Mouse (Mus musculus) hindbrain, postnatal 0 days (tissue): ENCODE measurements around the gene Pdyn. TPM values are rescaled to one million over a fixed set of nuclear protein-coding genes. Genes with fewer than 3 reads are reported as not detected.

ENCODE experiments used
- ATAC-seq: fragments of 200-750 bp; cut with Nextera tagmentation; 2 replicates; pipeline ENCODE4 v1.8.0; 2017; ENCODE audit warnings: mild to moderate bottlenecking, moderate TSS enrichment, moderate library complexity
- DNase-seq: peaks from one replicate; pipeline ENCODE4 v3.0.0-alpha.2; 2015; ENCODE audit warnings: low spot score
- H3K27ac ChIP-seq: fragments of 300-500 bp; sonication (generic); 2 replicates; pipeline ENCODE4 v1.5.1; 2014; ENCODE audit warnings: mild to moderate bottlenecking
- H3K27me3 ChIP-seq: fragments of 300-500 bp; sonication (generic); 2 replicates; pipeline ENCODE4 v1.6.1; 2014; ENCODE audit warnings: low read length, mixed read lengths; ENCODE audit not compliant: insufficient read depth
- H3K36me3 ChIP-seq: fragments of 300-500 bp; sonication (generic); 2 replicates; pipeline ENCODE4 v1.6.1; 2014; ENCODE audit warnings: low read length, mixed read lengths; ENCODE audit not compliant: insufficient read depth
- H3K4me1 ChIP-seq: fragments of 300-500 bp; sonication (generic); 2 replicates; pipeline ENCODE4 v1.6.1; 2014; ENCODE audit warnings: antibody characterized with exemption, low read length, mixed read lengths; ENCODE audit not compliant: insufficient read depth
- H3K4me2 ChIP-seq: fragments of 300-500 bp; sonication (generic); 2 replicates; pipeline ENCODE4 v1.6.1; 2014; ENCODE audit warnings: low read depth, mild to moderate bottlenecking, low read length, moderate library complexity, mixed read lengths
- H3K4me3 ChIP-seq: fragments of 300-500 bp; sonication (generic); 2 replicates; pipeline ENCODE4 v1.5.1; 2014; ENCODE audit warnings: low read length
- H3K9ac ChIP-seq: fragments of 300-500 bp; sonication (generic); replicated peaks from 2 replicates; pipeline ENCODE4 v1.6.1; 2014; ENCODE audit warnings: mild to moderate bottlenecking, low read length, moderate library complexity, mixed read lengths
- H3K9me3 ChIP-seq: fragments of 300-500 bp; sonication (generic); 2 replicates; pipeline ENCODE4 v1.6.1; 2016; ENCODE audit warnings: low read length, mixed read lengths
- CTCF ChIP-seq: IDR thresholded peaks from 2 replicates; pipeline ENCODE4 v1.5.1; 2016; ENCODE audit warnings: antibody characterized with exemption, control low read depth, low read depth
- WGBS: fragments of 180-500 bp; shearing (Covaris S2); extraction: QIAGEN DNeasy Blood & Tissue Kit; methylation state at CpG from one replicate; pipeline ENCODE4 v1.1.7; 2014; 5-methylcytosine and 5-hydroxymethylcytosine counted together
- polyA plus RNA-seq: library from polyadenylated mRNA; unstranded; fragments of >200 nt; fragmentation: Nextera tagmentation; extraction: Ambion mirVana; gene quantifications from 2 replicates; pipeline ENCODE4 v1.2.1, GENCODE M21; 2015
- total RNA-seq: library from RNA; depleted of rRNA; stranded (reverse); fragments of >200 nt; gene quantifications from 2 replicates; pipeline ENCODE4 v1.2.3, GENCODE M21; 2014; rRNA removed

The Pdyn gene
- total and polyA plus RNA-seq, 2 experiments from 2014 or later = 6.8 to 16.8 TPM

DNA sequence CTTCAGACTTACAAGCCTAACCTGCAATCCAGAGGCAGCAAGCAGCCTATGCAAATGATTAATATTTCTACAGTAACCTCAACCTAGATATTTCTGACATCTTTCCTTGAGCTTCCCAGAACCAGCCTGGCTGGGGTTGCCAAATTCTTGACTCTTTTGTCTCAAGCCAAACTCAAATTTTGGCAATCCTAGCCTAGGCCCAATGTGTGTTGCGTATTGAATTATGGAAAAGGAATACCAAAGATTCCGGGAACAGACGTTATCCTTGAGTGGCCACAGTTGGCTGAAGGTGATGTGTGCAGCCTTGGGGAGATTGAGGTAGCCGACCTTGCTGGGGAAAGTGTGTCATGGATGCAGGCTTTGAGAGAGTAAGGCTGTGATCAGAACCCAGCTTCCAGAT is 40.8 kb downstream of the Pdyn start:
- no peak for DNase-seq
- TF ChIP-seq CTCF = no peak
- Histone ChIP-seq H3K4me2 (no peak overlapping the region), H3K4me1 (no peaks in the 10 kb centered on the region), H3K27me3 (no peaks in the 10 kb centered on the region), H3K9me3 (no peaks in the 10 kb centered on the region), H3K27ac (no peak overlapping the region), H3K9ac (no peak overlapping the region), H3K4me3 (no peak overlapping the region), H3K36me3 (no peaks in the 10 kb centered on the region)
- no peak for ATAC-seq
- WGBS = 86% methylated on average over 4 of the region's 4 CpGs

DNA sequence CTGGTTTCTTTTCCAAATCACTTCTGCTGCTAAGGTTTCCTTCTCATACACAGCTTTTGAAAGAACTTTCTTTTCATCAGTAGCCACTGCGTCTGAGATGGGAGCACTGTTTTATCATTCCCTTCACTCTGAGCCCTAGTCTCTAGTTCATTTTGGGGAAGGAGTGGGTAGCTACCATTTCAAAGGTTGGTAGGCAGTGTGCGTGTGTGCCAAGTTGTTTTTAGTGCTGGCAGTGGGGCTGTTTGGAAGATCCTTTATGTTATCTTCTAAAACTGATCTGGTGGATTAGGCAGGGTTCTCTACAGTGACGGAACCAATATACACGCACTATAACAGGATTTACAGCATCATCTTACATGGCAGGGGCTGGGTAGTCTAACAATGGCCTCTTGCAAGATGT is 44.6 kb downstream of the Pdyn start:
- Histone ChIP-seq H3K4me3 (no peak overlapping the region), H3K4me2 (no peak overlapping the region), H3K27me3 (no peaks in the 10 kb centered on the region), H3K27ac (no peak overlapping the region), H3K4me1 (no peaks in the 10 kb centered on the region), H3K9ac (no peak overlapping the region), H3K36me3 (no peaks in the 10 kb centered on the region), H3K9me3 (no peaks in the 10 kb centered on the region)
- DNase-seq = no peak
- TF ChIP-seq CTCF = no peak
- ATAC-seq = no peak
- WGBS = 90% methylated on average over 4 of the region's 4 CpGs

DNA sequence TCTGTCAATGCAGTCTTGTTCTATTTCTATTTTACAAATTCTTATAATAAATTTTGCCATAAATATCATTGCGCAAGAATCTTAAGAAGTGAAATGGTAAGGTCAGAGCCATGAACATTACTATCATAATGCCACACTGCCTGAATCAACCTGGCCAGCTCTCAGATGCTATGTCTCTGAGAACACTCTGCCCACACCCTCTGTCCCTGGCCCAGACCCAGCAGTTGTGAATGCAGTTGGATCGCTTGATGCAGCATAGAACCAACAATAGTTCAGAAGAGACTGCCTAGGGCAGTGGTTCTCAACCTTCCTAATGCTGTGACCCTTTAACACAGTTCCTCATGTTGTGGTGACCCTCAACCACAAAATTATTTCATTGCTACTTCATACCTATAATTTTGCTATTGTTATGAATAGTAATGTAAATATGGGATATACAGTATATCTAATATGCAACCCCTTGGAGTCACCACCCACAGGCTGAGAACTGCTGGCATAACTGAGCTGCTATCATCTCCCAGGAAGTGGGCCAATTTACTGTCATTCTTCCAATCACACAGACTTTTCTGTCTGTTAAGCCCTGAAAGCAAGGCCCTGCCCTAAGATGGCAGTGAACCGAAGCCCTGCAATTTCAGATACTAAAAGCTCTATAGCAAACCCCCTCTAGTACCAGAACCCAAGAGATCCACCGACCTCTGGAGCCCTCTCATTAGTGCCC is 45.3 kb downstream of the Pdyn start:
- no peaks in the 10 kb centered on the region for H3K9me3 ChIP-seq
- TF ChIP-seq CTCF = no peak
- H3K4me3 ChIP-seq = no peak overlapping the region
- ATAC-seq (no peak), DNase-seq (no peak)
- H3K27me3 ChIP-seq = no peaks in the 10 kb centered on the region
- H3K9ac ChIP-seq = no peak overlapping the region
- no peak overlapping the region for H3K27ac ChIP-seq
- H3K4me1 ChIP-seq = no peaks in the 10 kb centered on the region
- no peak overlapping the region for H3K4me2 ChIP-seq
- no peaks in the 10 kb centered on the region for H3K36me3 ChIP-seq
- WGBS = 70% methylated on average over 4 of the region's 4 CpGs

DNA sequence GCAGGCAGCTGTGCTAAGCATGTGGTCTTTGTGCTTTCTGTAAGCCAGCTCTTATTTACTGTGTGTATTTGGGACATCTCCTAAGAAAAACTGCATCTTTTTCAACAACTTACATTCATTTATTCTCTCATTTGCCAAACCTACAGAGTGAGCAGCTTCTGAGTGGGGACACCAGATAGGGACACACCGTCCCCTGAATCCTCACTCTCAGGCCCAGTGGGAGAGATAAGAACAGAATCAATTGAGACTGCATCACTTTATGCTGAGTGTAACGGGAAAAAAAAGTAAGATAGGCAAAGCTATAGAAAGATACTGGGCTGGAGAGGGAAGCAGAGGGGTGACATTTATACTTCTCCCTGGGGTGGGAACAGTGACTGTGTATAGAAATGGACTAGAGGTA is 46.0 kb downstream of the Pdyn start:
- H3K4me1 ChIP-seq = no peaks in the 10 kb centered on the region
- no peak overlapping the region for H3K4me2 ChIP-seq
- no peaks in the 10 kb centered on the region for H3K27me3 ChIP-seq
- H3K4me3 ChIP-seq = no peak overlapping the region
- H3K27ac ChIP-seq = no peak overlapping the region
- H3K9ac ChIP-seq = no peak overlapping the region
- no peaks in the 10 kb centered on the region for H3K9me3 ChIP-seq
- no peaks in the 10 kb centered on the region for H3K36me3 ChIP-seq
- DNase-seq (no peak), ATAC-seq (no peak)
- no peak for TF ChIP-seq CTCF
- 88% methylated on average over 2 of the region's 2 CpGs for WGBS

DNA sequence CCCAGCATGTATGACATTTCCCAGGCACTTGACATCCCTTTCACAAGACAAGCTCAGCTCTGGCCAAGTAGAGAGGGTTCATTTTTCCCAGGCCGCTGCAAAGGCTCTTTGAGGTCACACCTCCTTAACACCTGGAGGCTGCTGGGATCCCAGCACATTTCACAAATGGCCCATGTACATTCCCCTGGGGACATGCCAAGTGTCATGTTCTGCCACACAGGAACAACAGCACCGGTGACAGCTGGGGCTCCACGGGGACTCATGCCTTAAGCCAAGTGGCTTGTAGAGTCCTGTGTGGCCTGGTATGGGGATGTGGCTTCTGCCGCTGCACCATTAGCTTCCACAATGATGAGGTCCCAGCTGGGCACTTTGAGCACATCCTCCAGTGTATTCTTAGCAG is 47.0 kb downstream of the Pdyn start:
- 50% methylated on average over 4 of the region's 4 CpGs for WGBS
- peak; percentile 33 for DNase-seq

More for the DNA sequence above, 47.0 kb downstream of the Pdyn start:
- no peak for TF ChIP-seq CTCF
- H3K36me3 ChIP-seq = no peaks in the 10 kb centered on the region
- no peaks in the 10 kb centered on the region for H3K27me3 ChIP-seq
- no peak overlapping the region for H3K9ac ChIP-seq
- no peak overlapping the region for H3K4me3 ChIP-seq
- no peaks in the 10 kb centered on the region for H3K9me3 ChIP-seq
- ATAC-seq = no peak
- H3K4me2 ChIP-seq = no peak overlapping the region
- H3K27ac ChIP-seq = no peak overlapping the region
- no peaks in the 10 kb centered on the region for H3K4me1 ChIP-seq

Other genes with a start within 250 kb of the Pdyn start
- not detected in 2 replicates for gene F830045P16Rik, start 163.2 kb downstream of the Pdyn start, total RNA-seq
- not detected in 2 replicates for gene F830045P16Rik, start 163.2 kb downstream of the Pdyn start, polyA plus RNA-seq
- gene Sirpa, start 107.0 kb downstream of the Pdyn start, total RNA-seq = 87.7 and 135 TPM in 2 replicates
- gene Sirpa, start 107.0 kb downstream of the Pdyn start, polyA plus RNA-seq = 35.8 and 37.1 TPM in 2 replicates
- 14.2 and 14.7 TPM in 2 replicates for gene Stk35, start 100.7 kb upstream of the Pdyn start, total RNA-seq
- gene Stk35, start 100.7 kb upstream of the Pdyn start, polyA plus RNA-seq = 5.4 and 6.5 TPM in 2 replicates